Mouse (Mus musculus): ENCODE results near the gene Vps33b. TPM values are rescaled to one million over a fixed set of nuclear protein-coding genes. Genes with fewer than 3 reads are reported as not detected.

The Vps33b gene
- 2.8 and 3.4 TPM in 2 replicates for polyA plus RNA-seq (2015; fragmentation: Nextera tagmentation; extraction: Ambion mirVana)

DNA sequence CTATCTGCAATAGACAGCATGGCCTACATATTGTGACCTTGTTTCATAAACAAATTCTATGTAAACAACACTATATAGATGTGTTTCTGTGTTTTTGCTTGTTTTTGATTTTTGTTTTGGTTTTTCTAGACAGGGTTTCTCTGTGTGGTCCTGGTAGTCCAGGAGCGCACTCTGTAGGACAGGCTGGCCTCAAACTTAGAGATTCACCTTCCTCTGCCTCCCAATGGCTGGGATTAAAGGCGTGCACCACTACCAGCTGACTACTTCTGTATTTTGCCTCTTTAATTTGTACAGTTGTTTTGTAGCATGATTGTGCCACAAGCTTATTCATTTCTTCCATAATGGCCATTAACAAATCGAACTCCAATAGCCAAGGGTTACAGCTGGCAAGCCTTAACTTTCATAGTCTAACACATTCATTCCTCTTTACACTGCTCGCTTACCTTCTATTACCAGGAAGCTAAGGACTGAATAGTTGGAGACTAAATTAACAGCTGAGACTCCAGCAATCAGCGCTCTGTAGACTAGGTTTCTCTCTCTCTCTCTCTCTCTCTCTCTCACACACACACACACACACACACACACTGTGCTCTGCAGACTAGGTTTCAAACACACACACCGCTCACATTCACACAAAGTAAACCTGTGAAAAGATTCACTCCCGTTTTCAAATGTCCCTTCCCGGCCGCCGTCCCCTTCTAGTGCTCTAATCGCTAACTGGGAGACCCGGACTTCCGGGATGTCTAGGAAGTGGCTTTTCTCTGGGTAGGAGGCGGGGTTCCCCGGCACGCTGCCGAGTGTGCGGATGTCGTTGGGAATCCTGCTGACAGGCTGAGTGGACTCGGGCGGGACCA is at the start of gene Vps33b:
Gene Vps33b (plus strand): TSS at position 753 of the 854 bp plus-strand sequence.
- DNase-seq (ENCODE audit: low spot score), result peak; percentile 97
- H3K4me1 ChIP-seq (ENCODE audit: insufficient read depth, low read depth, low read length), result peaks cover 6% of the 10 kb centered on the region; the same call in 1 of the 2 replicates
- peak; percentile 97 for ATAC-seq
- 3% methylated on average over 21 of the region's 21 CpGs for WGBS
- peaks cover 23% of the 10 kb centered on the region for H3K36me3 ChIP-seq (ENCODE audit: insufficient read depth, low read length)
- peak within 1 kb of the TSS; percentile 57 for H3K9ac ChIP-seq (replicated peaks; ENCODE audit: low read depth)
- H3K27ac ChIP-seq (ENCODE audit: low read length), result peak within 1 kb of the TSS; percentile 80
- H3K9me3 ChIP-seq (ENCODE audit: low read length), result no peaks in the 10 kb centered on the region
- H3K27me3 ChIP-seq (replicated peaks; ENCODE audit: insufficient read depth, low read length), result no peaks in the 10 kb centered on the region
- peak within 1 kb of the TSS; percentile 70 for H3K4me3 ChIP-seq (ENCODE audit: low read depth, low read length)
- peak within 1 kb of the TSS; percentile 87 for H3K4me2 ChIP-seq (replicated peaks; ENCODE audit: low read depth, low read length)
- TF ChIP-seq EP300 (IDR thresholded peaks at IDR 0.05) (peak; percentile 74), CTCF (IDR thresholded peaks at IDR 0.05) (no peak)

GRCm38 (mm10) chr7:80220237-80220797 is 49.1 kb upstream of the Vps33b start:
- ATAC-seq (no peak), DNase-seq (ENCODE audit: low spot score) (no peak)
- H3K4me1 ChIP-seq (ENCODE audit: insufficient read depth, low read depth, low read length), result no peaks in the 10 kb centered on the region
- H3K9me3 ChIP-seq (ENCODE audit: low read length), result no peaks in the 10 kb centered on the region
- no peaks in the 10 kb centered on the region for H3K27me3 ChIP-seq (replicated peaks; ENCODE audit: insufficient read depth, low read length)
- no peak for TF ChIP-seq EP300 (IDR thresholded peaks at IDR 0.05)
- no peak for TF ChIP-seq CTCF (IDR thresholded peaks at IDR 0.05)
- H3K9ac ChIP-seq (replicated peaks; ENCODE audit: low read depth), result no peak overlapping the region
- peaks cover 16% of the 10 kb centered on the region; the same call in 1 of the 2 replicates for H3K36me3 ChIP-seq (ENCODE audit: insufficient read depth, low read length)
- no peak overlapping the region for H3K4me2 ChIP-seq (replicated peaks; ENCODE audit: low read depth, low read length)
- H3K4me3 ChIP-seq (ENCODE audit: low read depth, low read length), result no peak overlapping the region
- no peak overlapping the region for H3K27ac ChIP-seq (ENCODE audit: low read length)
- 96% methylated on average over 9 of the region's 9 CpGs for WGBS

DNA sequence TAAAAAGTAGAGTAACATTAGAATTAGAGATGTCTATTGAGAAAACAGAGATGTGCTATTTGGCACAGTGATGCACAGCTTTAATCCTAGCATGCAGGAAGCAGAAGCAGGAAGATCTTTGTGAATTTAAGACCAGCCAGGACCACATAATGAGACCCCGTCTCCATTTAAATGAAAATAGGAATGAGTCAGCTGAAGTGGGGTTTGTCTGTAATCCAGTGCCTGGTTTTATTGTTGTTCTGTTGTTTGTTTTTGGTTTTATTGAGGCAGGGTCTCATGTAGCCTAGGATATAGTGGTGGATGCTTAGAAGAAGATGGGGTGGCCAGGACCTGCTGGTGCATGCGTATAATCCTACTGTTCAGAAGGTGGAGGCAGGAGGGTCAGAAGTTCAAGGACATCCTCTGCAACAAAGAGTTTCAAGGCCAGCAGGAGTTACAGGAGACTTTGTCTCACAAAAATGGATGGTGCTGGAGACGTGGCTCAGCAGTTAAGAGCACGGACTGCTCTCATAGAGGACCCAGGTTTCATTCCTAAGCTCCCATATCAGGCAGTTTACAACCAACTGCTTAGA is 48.2 kb upstream of the Vps33b start:
- Histone ChIP-seq H3K4me2 (replicated peaks; ENCODE audit: low read depth, low read length) (no peak overlapping the region), H3K9ac (replicated peaks; ENCODE audit: low read depth) (no peak overlapping the region), H3K27me3 (replicated peaks; ENCODE audit: insufficient read depth, low read length) (no peaks in the 10 kb centered on the region), H3K4me1 (ENCODE audit: insufficient read depth, low read depth, low read length) (no peaks in the 10 kb centered on the region), H3K9me3 (ENCODE audit: low read length) (no peaks in the 10 kb centered on the region), H3K27ac (ENCODE audit: low read length) (no peak overlapping the region), H3K4me3 (ENCODE audit: low read depth, low read length) (no peak overlapping the region), H3K36me3 (ENCODE audit: insufficient read depth, low read length) (peaks cover 16% of the 10 kb centered on the region; the same call in 1 of the 2 replicates)
- WGBS, result 80% methylated on average over 4 of the region's 4 CpGs
- ATAC-seq (no peak), DNase-seq (ENCODE audit: low spot score) (no peak)
- TF ChIP-seq EP300 (IDR thresholded peaks at IDR 0.05) (no peak), CTCF (IDR thresholded peaks at IDR 0.05) (no peak)

GRCm38 (mm10) chr7:80227065-80227464 is 42.4 kb upstream of the Vps33b start:
- H3K4me2 ChIP-seq (replicated peaks; ENCODE audit: low read depth, low read length), result no peak overlapping the region
- H3K27me3 ChIP-seq (replicated peaks; ENCODE audit: insufficient read depth, low read length), result no peaks in the 10 kb centered on the region
- DNase-seq (ENCODE audit: low spot score) (no peak), ATAC-seq (no peak)
- H3K4me1 ChIP-seq (ENCODE audit: insufficient read depth, low read depth, low read length), result 0 out of 2 replicates have a peak, but pooled peaks cover 2% of the 10 kb centered on the region
- H3K4me3 ChIP-seq (ENCODE audit: low read depth, low read length), result no peak overlapping the region
- TF ChIP-seq EP300 (IDR thresholded peaks at IDR 0.05), result no peak
- TF ChIP-seq CTCF (IDR thresholded peaks at IDR 0.05), result no peak; the same call in 1 of the 2 replicates
- 94% methylated on average over 4 of the region's 4 CpGs for whole genome bisulfite sequencing
- no peaks in the 10 kb centered on the region for H3K9me3 ChIP-seq (ENCODE audit: low read length)
- H3K9ac ChIP-seq (replicated peaks; ENCODE audit: low read depth), result no peak overlapping the region
- no peak overlapping the region for H3K27ac ChIP-seq (ENCODE audit: low read length)
- H3K36me3 ChIP-seq (ENCODE audit: insufficient read depth, low read length), result peaks cover 20% of the 10 kb centered on the region; the same call in 1 of the 2 replicates

DNA sequence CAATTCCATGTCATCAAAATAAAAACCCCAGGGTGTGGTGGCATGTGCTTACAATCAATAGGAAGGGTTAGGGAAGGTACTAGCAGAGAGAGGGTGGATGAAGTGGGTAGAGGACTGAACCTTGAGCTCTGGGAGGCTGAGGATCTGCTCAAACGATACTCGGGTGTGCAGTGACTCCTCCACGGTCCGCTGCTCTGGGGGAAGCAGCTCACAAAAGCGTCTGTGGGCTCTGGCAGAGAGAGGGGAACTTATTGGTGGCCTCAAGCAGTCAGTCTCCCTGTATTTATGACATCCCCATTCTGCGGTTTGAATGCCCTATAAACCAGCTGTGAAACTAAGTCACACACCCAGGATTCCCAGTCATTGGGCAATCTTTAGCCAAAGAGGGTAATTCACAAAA is 39.3 kb upstream of the Vps33b start:
- TF ChIP-seq EP300 (IDR thresholded peaks at IDR 0.05) (no peak), CTCF (IDR thresholded peaks at IDR 0.05) (no peak)
- no peak overlapping the region for H3K4me3 ChIP-seq (ENCODE audit: low read depth, low read length)
- H3K36me3 ChIP-seq (ENCODE audit: insufficient read depth, low read length), result peaks cover 10% of the 10 kb centered on the region; the same call in 1 of the 2 replicates
- 0 out of 2 replicates have a peak, but pooled peaks cover 2% of the 10 kb centered on the region for H3K4me1 ChIP-seq (ENCODE audit: insufficient read depth, low read depth, low read length)
- DNase-seq (ENCODE audit: low spot score) (no peak), ATAC-seq (no peak)
- H3K9ac ChIP-seq (replicated peaks; ENCODE audit: low read depth), result no peak overlapping the region
- WGBS, result 72% methylated on average over 6 of the region's 6 CpGs
- no peak overlapping the region for H3K27ac ChIP-seq (ENCODE audit: low read length)
- no peak overlapping the region for H3K4me2 ChIP-seq (replicated peaks; ENCODE audit: low read depth, low read length)
- H3K27me3 ChIP-seq (replicated peaks; ENCODE audit: insufficient read depth, low read length), result no peaks in the 10 kb centered on the region
- H3K9me3 ChIP-seq (ENCODE audit: low read length), result no peaks in the 10 kb centered on the region

- TF ChIP-seq CTCF (IDR thresholded peaks at IDR 0.05) (no peak), EP300 (IDR thresholded peaks at IDR 0.05) (no peak)
- Histone ChIP-seq H3K9me3 (ENCODE audit: low read length) (no peaks in the 10 kb centered on the region), H3K4me3 (ENCODE audit: low read depth, low read length) (peak overlapping the region; percentile 59), H3K36me3 (ENCODE audit: insufficient read depth, low read length) (peaks cover 7% of the 10 kb centered on the region; the same call in 1 of the 2 replicates), H3K9ac (replicated peaks; ENCODE audit: low read depth) (peak overlapping the region; percentile 48; the same call in 1 of the 2 replicates), H3K4me2 (replicated peaks; ENCODE audit: low read depth, low read length) (peak overlapping the region; percentile 67), H3K4me1 (ENCODE audit: insufficient read depth, low read depth, low read length) (0 out of 2 replicates have a peak, but pooled peaks cover 2% of the 10 kb centered on the region), H3K27ac (ENCODE audit: low read length) (peak overlapping the region; percentile 74), H3K27me3 (replicated peaks; ENCODE audit: insufficient read depth, low read length) (no peaks in the 10 kb centered on the region)
- WGBS, result under 1% methylated on average over 22 of the region's 29 CpGs
- DNase-seq (ENCODE audit: low spot score), result peak; percentile 61
- peak; percentile 51 for ATAC-seq
Measured at GRCm38 (mm10) chr7:80231971-80232488, 37.4 kb upstream of the Vps33b start.
